13 mouse cellular contexts compared by ENCODE assay signal in genomic region chr9:50884093-50884492, GRCm38 (mm10). TPM values are rescaled to one million over a fixed set of nuclear protein-coding genes. Genes with fewer than 3 reads are reported as not detected.
DNase-seq lines count a peak whose midpoint lies in the region; ATAC-seq and TF ChIP-seq lines count a peak whose summit lies in the region.
"Had no signal": no experiment of that assay in that cellular context is flagged by ENCODE, and none has a peak within 500 bp of the region (broad histone marks: within the 10 kb centered on the region; RNA-seq: fewer than 3 reads in every experiment).

No protein-coding gene starts in this region.

- TF ChIP-seq CTCF in intestine, postnatal 0 days (IDR thresholded peaks at IDR 0.05; ENCODE audit: low read depth), result no peak
- no peak for TF ChIP-seq CTCF in midbrain, postnatal 0 days (IDR thresholded peaks at IDR 0.05)

- H3K4me2 ChIP-seq in intestine, embryonic 15.5 days (replicated peaks), result no peak overlapping the region
- H3K4me2 ChIP-seq in intestine, postnatal 0 days (replicated peaks; ENCODE audit: low read depth), result no peak overlapping the region
- no peak overlapping the region for H3K4me2 ChIP-seq in midbrain, postnatal 0 days (ENCODE audit: low read depth, low read length, poor library complexity, severe bottlenecking)
- no peak overlapping the region for H3K4me2 ChIP-seq in midbrain, embryonic 15.5 days
- no peak overlapping the region for H3K4me2 ChIP-seq in stomach, embryonic 15.5 days
- H3K4me2 ChIP-seq: liver, embryonic 11.5 days had no signal

- H3K4me3 ChIP-seq in intestine, embryonic 15.5 days (replicated peaks), result no peak overlapping the region
- H3K4me3 ChIP-seq in intestine, postnatal 0 days (ENCODE audit: low read depth, low read length), result no peak overlapping the region
- H3K4me3 ChIP-seq in midbrain, postnatal 0 days (ENCODE audit: low read depth, low read length), result no peak overlapping the region
- H3K4me3 ChIP-seq in midbrain, embryonic 15.5 days, result no peak overlapping the region
- no peak overlapping the region for H3K4me3 ChIP-seq in stomach, embryonic 15.5 days (replicated peaks)

- no peak for ATAC-seq in intestine, embryonic 15.5 days
- no peak for ATAC-seq in intestine, postnatal 0 days
- ATAC-seq in midbrain, postnatal 0 days (ENCODE audit: low FRiP score), result no peak
- no peak for ATAC-seq in midbrain, embryonic 15.5 days (replicated peaks)
- ATAC-seq in stomach, embryonic 15.5 days (ENCODE audit: insufficient read depth, low FRiP score, low read depth), result no peak
- ATAC-seq in erythroid progenitor cell, adult 5-6 weeks (replicated peaks; ENCODE audit: low FRiP score, poor library complexity, severe bottlenecking), result no peak
- ATAC-seq: Patski had no signal

- no peak overlapping the region for H3K27ac ChIP-seq in intestine, embryonic 15.5 days
- no peak overlapping the region; the same call in 1 of the 2 replicates for H3K27ac ChIP-seq in intestine, postnatal 0 days (ENCODE audit: low read depth, low read length)
- no peak overlapping the region; the same call in 1 of the 2 replicates for H3K27ac ChIP-seq in midbrain, postnatal 0 days (ENCODE audit: low read depth, low read length)
- H3K27ac ChIP-seq in midbrain, embryonic 15.5 days, result no peak overlapping the region
- H3K27ac ChIP-seq in stomach, embryonic 15.5 days, result peak overlapping the region; percentile 33

- peaks cover 28% of the 10 kb centered on the region for H3K4me1 ChIP-seq in intestine, embryonic 15.5 days (replicated peaks)
- 0 out of 2 replicates have a peak, but pooled peaks cover 4% of the 10 kb centered on the region for H3K4me1 ChIP-seq in intestine, postnatal 0 days (replicated peaks; ENCODE audit: control insufficient read depth, insufficient read depth, low read length)
- H3K4me1 ChIP-seq in midbrain, postnatal 0 days (ENCODE audit: insufficient read depth, low read length), result peaks cover 4% of the 10 kb centered on the region; the same call in 1 of the 2 replicates
- H3K4me1 ChIP-seq in midbrain, embryonic 15.5 days, result 0 out of 2 replicates have a peak, but pooled peaks cover 8% of the 10 kb centered on the region
- peaks cover 30% of the 10 kb centered on the region; the same call in 1 of the 2 replicates for H3K4me1 ChIP-seq in stomach, embryonic 15.5 days

- H3K36me3 ChIP-seq in intestine, embryonic 15.5 days, result peaks cover 12% of the 10 kb centered on the region; the same call in 1 of the 2 replicates
- H3K36me3 ChIP-seq in intestine, postnatal 0 days (ENCODE audit: control insufficient read depth, insufficient read depth), result peaks cover 33% of the 10 kb centered on the region
- peaks cover 15% of the 10 kb centered on the region; the same call in 1 of the 2 replicates for H3K36me3 ChIP-seq in midbrain, postnatal 0 days (ENCODE audit: insufficient read depth, low read length)
- H3K36me3 ChIP-seq in midbrain, embryonic 15.5 days (replicated peaks), result peaks cover 10% of the 10 kb centered on the region
- 0 out of 2 replicates have a peak, but pooled peaks cover 14% of the 10 kb centered on the region for H3K36me3 ChIP-seq in stomach, embryonic 15.5 days

- DNase-seq in cerebellum, postnatal 10 days, result peak; percentile 52 to 72
- no peak for DNase-seq in cerebellum, adult 8-10 months
- peak; percentile 7 for DNase-seq in midbrain, postnatal 0 days (ENCODE audit: low spot score)
- DNase-seq: B cell, adult 2 months; embryo, embryonic 11 days; kidney, adult 11 months had no signal

- H3K9me3 ChIP-seq in intestine, embryonic 15.5 days, result no peaks in the 10 kb centered on the region
- H3K9me3 ChIP-seq in intestine, postnatal 0 days (ENCODE audit: control insufficient read depth), result no peaks in the 10 kb centered on the region
- no peaks in the 10 kb centered on the region for H3K9me3 ChIP-seq in midbrain, postnatal 0 days (ENCODE audit: low read length)
- no peaks in the 10 kb centered on the region for H3K9me3 ChIP-seq in midbrain, embryonic 15.5 days
- no peaks in the 10 kb centered on the region for H3K9me3 ChIP-seq in stomach, embryonic 15.5 days

- no peaks in the 10 kb centered on the region for H3K27me3 ChIP-seq in intestine, embryonic 15.5 days (replicated peaks)
- H3K27me3 ChIP-seq in intestine, postnatal 0 days (replicated peaks; ENCODE audit: control insufficient read depth, insufficient read depth, low read length), result no peaks in the 10 kb centered on the region
- H3K27me3 ChIP-seq in midbrain, postnatal 0 days (ENCODE audit: insufficient read depth, low read length), result no peaks in the 10 kb centered on the region
- no peaks in the 10 kb centered on the region for H3K27me3 ChIP-seq in midbrain, embryonic 15.5 days (replicated peaks)
- no peaks in the 10 kb centered on the region for H3K27me3 ChIP-seq in stomach, embryonic 15.5 days (replicated peaks)
- H3K27me3 ChIP-seq: Patski had no signal

- 0 out of 2 replicates have a peak overlapping the region, but pooled peaks have one; percentile 6 for H3K9ac ChIP-seq in intestine, embryonic 15.5 days
- no peak overlapping the region for H3K9ac ChIP-seq in intestine, postnatal 0 days (ENCODE audit: low read depth, low read length)
- no peak overlapping the region for H3K9ac ChIP-seq in midbrain, postnatal 0 days (replicated peaks; ENCODE audit: low read length, poor library complexity, severe bottlenecking)
- H3K9ac ChIP-seq in midbrain, embryonic 15.5 days, result no peak overlapping the region
- H3K9ac ChIP-seq in stomach, embryonic 15.5 days, result no peak overlapping the region

- 78% methylated on average over 8 of the region's 8 CpGs for WGBS in intestine, embryonic 15.5 days
- 69% methylated on average over 8 of the region's 8 CpGs for WGBS in intestine, postnatal 0 days
- WGBS in midbrain, postnatal 0 days, result 87% methylated on average over 8 of the region's 8 CpGs
- WGBS in midbrain, embryonic 15.5 days, result 82% methylated on average over 8 of the region's 8 CpGs
- 82% methylated on average over 8 of the region's 8 CpGs for WGBS in stomach, embryonic 15.5 days

RNA-seq across cellular contexts. Expression of gene Ppp2r1b, which starts 39.0 kb away (rescaled TPM):
- polyA plus RNA-seq in intestine, embryonic 15.5 days (2015; fragmentation: Nextera tagmentation; extraction: Ambion mirVana), result 62.8 and 65.7 TPM in 2 replicates
- polyA plus RNA-seq in intestine, postnatal 0 days (2015; fragmentation: Nextera tagmentation; extraction: Ambion mirVana), result 20.0 and 21.4 TPM in 2 replicates
- total RNA-seq in midbrain, postnatal 0 days (2014; rRNA removed), result 14.8 and 17.0 TPM in 2 replicates
- 27.9 and 30.2 TPM in 2 replicates for polyA plus RNA-seq in midbrain, postnatal 0 days (2015; fragmentation: Nextera tagmentation; extraction: Ambion mirVana)
- polyA plus RNA-seq in midbrain, embryonic 15.5 days (2015; fragmentation: Nextera tagmentation; extraction: Ambion mirVana), result 41.6 and 42.5 TPM in 2 replicates
- 74.3 and 74.5 TPM in 2 replicates for polyA plus RNA-seq in stomach, embryonic 15.5 days (2015; fragmentation: Nextera tagmentation; extraction: Ambion mirVana)
- 88.0 and 88.3 TPM in 2 replicates for total RNA-seq in erythroid progenitor cell, adult 5-6 weeks (2015; ENCODE audit: low replicate concordance)
- total RNA-seq in erythroid progenitor cell, adult 5-6 weeks (2017; ENCODE audit: low replicate concordance), result 87.7 and 116 TPM in 2 replicates
